In the genomic region with DNA sequence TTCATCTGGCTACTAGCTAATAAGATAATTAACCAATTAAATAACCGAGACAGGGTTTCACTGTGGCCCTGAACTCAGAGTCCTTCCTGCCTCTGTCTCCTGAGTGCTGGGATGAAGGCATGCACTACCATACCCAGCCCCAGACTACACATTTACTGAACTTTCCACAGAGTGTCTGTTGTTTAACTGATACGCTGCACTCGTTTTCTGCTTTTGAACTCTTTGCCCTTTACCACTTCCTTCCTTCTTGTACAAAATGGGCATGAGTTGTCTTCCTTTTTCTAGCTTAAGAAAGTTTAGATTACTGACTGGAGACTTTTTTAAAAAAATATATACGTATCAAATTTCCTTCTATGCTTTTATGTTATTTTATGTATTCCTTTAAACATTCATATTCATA, we compare ENCODE assay signal across 19 mouse cellular contexts.
A peak's percentile ranks its signal among the peaks of the same experiment; 100 is the strongest.
DNase-seq lines count a peak whose midpoint lies in the region; TF ChIP-seq lines count a peak whose summit lies in the region.
"Had no signal": no experiment of that assay in that cellular context is flagged by ENCODE, and none has a peak within 500 bp of the region (broad histone marks: within the 10 kb centered on the region; RNA-seq: fewer than 3 reads in every experiment).

No protein-coding gene starts in this region.

- WGBS in cerebellum, adult 2 months, result 89% methylated on average over 4 of the region's 4 CpGs

- H3K9me3 ChIP-seq in megakaryocyte, embryonic 14.5 days, result no peaks in the 10 kb centered on the region
- H3K9me3 ChIP-seq: embryonic facial prominence, embryonic 10.5 days; forebrain, embryonic 13.5 days; G1E; intestine, embryonic 15.5 days; kidney, embryonic 15.5 days; limb, embryonic 15.5 days; midbrain, embryonic 12.5 days had no signal

- no peaks in the 10 kb centered on the region for H3K27me3 ChIP-seq in megakaryocyte, embryonic 14.5 days (replicated peaks)
- no peaks in the 10 kb centered on the region for H3K27me3 ChIP-seq in cerebellum, adult 2 months (ENCODE audit: control insufficient read depth, insufficient read depth, low read length)
- H3K27me3 ChIP-seq: forebrain, embryonic 13.5 days; intestine, embryonic 15.5 days; kidney, embryonic 15.5 days; limb, embryonic 15.5 days; midbrain, embryonic 12.5 days had no signal

- H3K4me3 ChIP-seq in bone marrow macrophage, adult 2 months (ENCODE audit: insufficient read depth, low read length), result no peak overlapping the region
- H3K4me3 ChIP-seq in megakaryocyte, embryonic 14.5 days (replicated peaks), result peak overlapping the region; percentile 78
- no peak overlapping the region for H3K4me3 ChIP-seq in cerebellum, adult 2 months (replicated peaks; ENCODE audit: insufficient read depth, low read depth, low read length)
- H3K4me3 ChIP-seq: embryonic facial prominence, embryonic 10.5 days; forebrain, embryonic 13.5 days; intestine, embryonic 15.5 days; kidney, embryonic 15.5 days; limb, embryonic 15.5 days; midbrain, embryonic 12.5 days had no signal

- TF ChIP-seq POLR2A in bone marrow macrophage, adult 2 months (IDR thresholded peaks at IDR 0.05; ENCODE audit: borderline replicate concordance, low read depth, low read length), result no peak
- TF ChIP-seq POLR2A in cerebellum, adult 2 months (IDR thresholded peaks at IDR 0.05; ENCODE audit: borderline replicate concordance, insufficient read depth, low read length), result no peak

- H3K27ac ChIP-seq in bone marrow macrophage, adult 2 months (ENCODE audit: insufficient read depth, low read depth, low read length), result 0 out of 2 replicates have a peak overlapping the region, but pooled peaks have one; percentile 1
- H3K27ac ChIP-seq in cerebellum, adult 2 months (ENCODE audit: insufficient read depth, low read length), result no peak overlapping the region
- H3K27ac ChIP-seq: embryonic facial prominence, embryonic 10.5 days; forebrain, embryonic 13.5 days; intestine, embryonic 15.5 days; kidney, embryonic 15.5 days; limb, embryonic 15.5 days; midbrain, embryonic 12.5 days; stomach, postnatal 0 days had no signal

- peaks cover 58% of the 10 kb centered on the region for H3K36me3 ChIP-seq in megakaryocyte, embryonic 14.5 days (replicated peaks; ENCODE audit: low read length)
- H3K36me3 ChIP-seq: embryonic facial prominence, embryonic 10.5 days; intestine, embryonic 15.5 days; limb, embryonic 15.5 days; midbrain, embryonic 12.5 days had no signal

- peak; percentile 29 to 56 for DNase-seq in spleen, postnatal 36 days (ENCODE audit: low spot score in 2 of 2)
- DNase-seq in spleen, postnatal 10 days (ENCODE audit: low spot score in 2 of 2), result no peak
- peak; percentile 36 for DNase-seq in thymus, postnatal 25 days
- no peak for DNase-seq in lung, postnatal 25 days (ENCODE audit: low spot score)
- DNase-seq in cerebellum, adult 9-10 months, result no peak
- no peak for DNase-seq in cerebellum, adult 2 months
- DNase-seq: adrenal gland, postnatal 25 days; cerebellum, postnatal 14 days; lung, postnatal 14 days had no signal

- TF ChIP-seq CTCF in bone marrow macrophage, adult 2 months (IDR thresholded peaks at IDR 0.05; ENCODE audit: low read depth, low read length), result no peak
- no peak for TF ChIP-seq CTCF in cerebellum, adult 2 months (IDR thresholded peaks at IDR 0.05; ENCODE audit: borderline replicate concordance, insufficient read depth, low read depth, low read length)

- H3K4me1 ChIP-seq in bone marrow macrophage, adult 2 months (ENCODE audit: control insufficient read depth, insufficient read depth, low read length), result peaks cover 32% of the 10 kb centered on the region
- H3K4me1 ChIP-seq in megakaryocyte, embryonic 14.5 days, result peaks cover 77% of the 10 kb centered on the region
- no peaks in the 10 kb centered on the region for H3K4me1 ChIP-seq in cerebellum, adult 2 months (ENCODE audit: control insufficient read depth, insufficient read depth, low read length)
- H3K4me1 ChIP-seq: forebrain, embryonic 13.5 days; intestine, embryonic 15.5 days had no signal

Comparison
In these comparisons a context has a peak if more than half of its experiments do, and no peak if none do; other contexts are left out.
1. DNase-seq: peak in spleen, postnatal 36 days (2 of 2) and thymus, postnatal 25 days (single experiment); none in spleen, postnatal 10 days (0 of 2), lung, postnatal 25 days (single experiment), cerebellum, adult 9-10 months (single experiment) and cerebellum, adult 2 months (0 of 2).